Mouse (Mus musculus): ENCODE data around the gene Pced1b.

DNA sequence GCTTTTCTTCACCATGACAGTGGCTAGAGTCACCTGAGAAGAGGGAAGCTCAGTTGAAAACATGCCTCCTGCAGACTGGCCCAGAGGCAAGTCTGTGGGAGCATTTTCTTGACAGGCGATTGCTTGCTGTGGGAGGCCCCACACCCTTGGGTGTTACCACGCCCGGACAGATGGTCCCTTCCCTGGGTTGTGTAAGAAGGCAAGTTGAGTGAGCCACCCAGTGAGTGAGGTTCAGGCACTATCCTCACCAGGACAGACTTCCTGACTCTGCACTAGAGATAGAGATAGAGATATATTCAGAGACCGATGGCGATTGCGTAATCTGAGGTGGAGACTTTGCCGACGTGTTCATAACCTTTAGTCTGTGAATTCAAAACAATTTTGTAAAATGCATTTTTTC lies 96.0 kb downstream of the Pced1b start:
- TF ChIP-seq CTCF (IDR thresholded peaks at IDR 0.05; ENCODE audit: low read depth, low read length): no peak
- TF ChIP-seq POLR2A (IDR thresholded peaks at IDR 0.05; ENCODE audit: extremely low read depth, insufficient read depth, low read length): no peak
